Mouse (Mus musculus): Measurements from ENCODE around the gene Vamp2.
A peak's percentile ranks its signal among the peaks of the same experiment; 100 is the strongest.

Gene Vamp2

GRCm38 (mm10) chr11:69114621-69115020 is 26.3 kb downstream of the Vamp2 start:
- DNase-seq (ENCODE audit: low read depth, low spot score): no peak

GRCm38 (mm10) chr11:69116843-69117242 is 28.6 kb downstream of the Vamp2 start:
- no peak for DNase-seq (ENCODE audit: low read depth, low spot score)

GRCm38 (mm10) chr11:69117737-69118695 is 29.7 kb downstream of the Vamp2 start:
- peak; percentile 66 for DNase-seq (ENCODE audit: low read depth, low spot score)

GRCm38 (mm10) chr11:69118765-69119164 is 30.5 kb downstream of the Vamp2 start:
- DNase-seq (ENCODE audit: low read depth, low spot score): peak; percentile 86

GRCm38 (mm10) chr11:69119446-69120155 is 31.3 kb downstream of the Vamp2 start:
- DNase-seq (ENCODE audit: low read depth, low spot score): no peak

- DNase-seq (ENCODE audit: low read depth, low spot score): peak; percentile 63
Observed at GRCm38 (mm10) chr11:69120221-69121000, 32.1 kb downstream of the Vamp2 start, which contains the start of gene Hes7. Gene Hes7, plus strand, starts transcription at chr11:69120404.

GRCm38 (mm10) chr11:69121001-69121740 is 32.9 kb downstream of the Vamp2 start:
- DNase-seq (ENCODE audit: low read depth, low spot score): peak; percentile 19

- no peak for DNase-seq (ENCODE audit: low read depth, low spot score)
Observed at GRCm38 (mm10) chr11:69121741-69122335, 33.5 kb downstream of the Vamp2 start.

GRCm38 (mm10) chr11:69122336-69122951 is 34.2 kb downstream of the Vamp2 start, which contains the start of gene 9130213A22Rik:
Gene 9130213A22Rik, minus strand, starts transcription at chr11:69122589.
- DNase-seq (ENCODE audit: low read depth, low spot score): peak; percentile 84

- DNase-seq (ENCODE audit: low read depth, low spot score): peak; percentile 94
Observed at GRCm38 (mm10) chr11:69123056-69123692, 34.9 kb downstream of the Vamp2 start.

- DNase-seq (ENCODE audit: low read depth, low spot score): peak; percentile 95
Observed at GRCm38 (mm10) chr11:69123693-69124497, 35.6 kb downstream of the Vamp2 start.

GRCm38 (mm10) chr11:69124498-69124847 is 36.2 kb downstream of the Vamp2 start:
- DNase-seq (ENCODE audit: low read depth, low spot score): peak; percentile 88

- peak; percentile 91 for DNase-seq (ENCODE audit: low read depth, low spot score)
Observed at GRCm38 (mm10) chr11:69125041-69125851, 37.0 kb downstream of the Vamp2 start.

GRCm38 (mm10) chr11:69125852-69125918 is 37.4 kb downstream of the Vamp2 start, which contains the start of gene Aloxe3:
Gene Aloxe3, plus strand, starts transcription at chr11:69125896.
- no peak for DNase-seq (ENCODE audit: low read depth, low spot score)

- DNase-seq (ENCODE audit: low read depth, low spot score): peak; percentile 6
Observed at GRCm38 (mm10) chr11:69125919-69126705, 37.8 kb downstream of the Vamp2 start.

- DNase-seq (ENCODE audit: low read depth, low spot score): no peak
Observed at GRCm38 (mm10) chr11:69126706-69127095, 38.4 kb downstream of the Vamp2 start.

- DNase-seq (ENCODE audit: low read depth, low spot score): no peak
Observed at GRCm38 (mm10) chr11:69128426-69129122, 40.3 kb downstream of the Vamp2 start.

Data from mesoderm, embryonic 11.5 days (tissue).